Mouse (Mus musculus) right cerebral cortex, postnatal 10 days (tissue): ENCODE data around the gene 1810037I17Rik.
A peak's percentile ranks its signal among the peaks of the same experiment; 100 is the strongest.

ENCODE experiments used
- DNase-seq, 2 experiments: peaks; one replicate each; pipeline ENCODE4 v3.0.0; 2021; ENCODE audit warnings: low spot score in 2 of 2

1810037I17Rik gene

DNA sequence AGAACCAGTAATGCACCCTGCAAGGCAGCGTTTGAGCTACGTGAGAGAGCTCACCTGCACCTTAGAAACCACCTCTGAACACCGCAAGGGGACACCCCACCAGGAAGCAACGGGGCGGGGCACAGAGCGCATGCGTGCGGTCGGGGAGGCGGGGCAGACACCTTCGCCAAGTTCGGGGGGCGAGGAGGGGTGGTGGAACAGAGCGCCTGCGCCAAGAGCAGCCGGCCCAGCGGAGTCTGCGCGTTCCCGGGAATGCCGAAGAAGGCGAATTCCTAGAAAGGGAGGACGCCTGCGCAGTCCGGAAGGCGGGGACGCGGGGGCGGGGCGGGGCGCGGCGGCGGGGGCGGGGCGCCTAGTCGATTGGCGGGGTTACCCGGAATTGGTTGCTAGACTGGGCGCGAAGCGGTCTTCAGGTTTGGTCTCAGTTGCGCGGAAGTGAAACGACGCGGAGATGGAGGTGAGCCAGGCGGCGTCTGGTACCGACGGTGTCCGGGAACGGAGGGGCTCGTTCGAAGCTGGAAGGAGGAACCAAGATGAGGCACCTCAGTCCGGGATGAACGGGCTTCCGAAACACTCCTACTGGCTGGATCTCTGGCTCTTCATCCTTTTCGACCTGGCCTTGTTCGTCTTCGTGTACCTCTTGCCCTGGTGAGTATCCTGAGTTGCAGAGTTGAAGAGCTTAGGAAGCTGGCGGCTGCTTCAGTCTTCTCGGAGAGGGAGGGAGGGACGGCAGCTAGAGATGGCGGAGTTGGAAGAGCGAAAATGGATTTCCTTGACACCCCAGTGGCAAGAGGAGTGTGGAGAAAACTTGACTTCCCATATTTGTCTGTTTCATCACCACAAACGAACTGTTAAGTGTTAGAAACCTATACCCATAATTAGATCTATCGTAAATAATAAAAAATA is at the start of gene 1810037I17Rik:
TSS of gene 1810037I17Rik (plus strand) at position 195 of the 906 bp plus-strand sequence.
- DNase-seq: peak; percentile 98

- no peak for DNase-seq
Measured at GRCm38 (mm10) chr3:122876870-122877269, 47.1 kb upstream of the 1810037I17Rik start.

DNA sequence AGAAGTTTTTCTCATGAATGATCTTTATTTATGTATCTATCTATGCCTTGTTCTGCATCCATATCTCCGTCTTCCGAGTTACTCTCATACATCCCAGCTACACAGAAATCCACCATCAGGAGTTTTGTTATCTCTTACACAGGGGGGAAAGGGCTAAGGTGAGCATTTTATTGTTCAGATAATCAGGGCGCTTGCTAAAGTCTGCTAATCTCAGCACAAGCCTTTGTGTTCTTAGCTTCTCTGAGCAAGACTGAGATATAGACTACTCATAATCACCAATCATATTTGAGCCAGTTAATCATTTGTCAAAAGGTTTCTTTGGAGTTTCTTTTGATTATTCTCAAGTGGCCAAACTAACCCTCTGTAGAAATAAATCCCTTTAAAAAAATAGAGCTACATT is 46.5 kb upstream of the 1810037I17Rik start:
- DNase-seq: no peak

DNA sequence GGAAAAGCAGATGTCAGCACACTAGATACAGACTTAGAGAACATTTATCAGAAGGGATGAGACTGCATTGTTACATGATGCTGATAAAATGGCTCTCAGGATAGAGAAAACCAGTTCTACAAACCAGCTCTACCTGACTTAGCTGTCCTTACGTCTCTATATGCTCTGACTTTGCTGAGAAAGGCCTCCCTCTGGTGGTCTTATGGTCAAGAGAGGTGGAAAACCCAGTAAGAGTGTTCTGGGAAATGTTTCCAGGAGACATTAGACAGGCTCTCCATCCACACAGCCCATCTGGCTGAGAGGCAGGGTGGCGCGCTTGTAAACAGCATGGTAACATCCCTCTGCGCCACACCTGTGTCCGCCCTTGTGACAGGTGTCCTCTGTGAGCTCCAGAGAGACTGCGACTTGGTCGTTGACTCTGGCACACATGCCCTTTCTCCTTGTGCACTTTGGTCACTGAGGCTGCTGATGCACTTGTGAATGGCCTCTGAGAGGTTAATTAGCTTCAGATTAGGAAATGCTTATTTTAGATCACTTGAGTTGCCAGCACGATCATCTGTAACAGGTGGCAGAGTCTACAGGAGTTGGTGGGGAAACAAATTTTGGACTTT is 45.2 kb upstream of the 1810037I17Rik start:
- no peak for DNase-seq

GRCm38 (mm10) chr3:122887505-122888301 is 36.3 kb upstream of the 1810037I17Rik start:
- no peak for DNase-seq

GRCm38 (mm10) chr3:122888371-122888819 is 35.6 kb upstream of the 1810037I17Rik start:
- DNase-seq: no peak

DNA sequence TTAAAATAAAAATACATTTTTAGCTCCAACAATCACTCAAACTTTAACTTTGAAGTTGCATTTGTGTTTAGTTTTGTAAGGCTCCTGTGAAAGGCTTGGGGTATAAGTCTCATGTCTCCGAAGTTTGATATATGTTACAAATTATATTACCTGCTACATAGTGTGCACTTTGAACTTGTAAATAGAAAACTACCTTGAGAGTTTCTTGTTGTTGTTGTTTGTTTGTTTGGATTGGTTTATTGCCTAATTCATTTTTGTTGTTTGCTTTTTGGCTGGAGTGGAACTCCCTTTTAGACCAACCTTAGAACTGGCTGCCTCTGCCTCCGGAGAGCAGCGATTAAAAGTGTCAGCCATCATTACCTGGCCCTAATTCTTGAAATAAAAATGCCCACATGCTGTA is 29.2 kb upstream of the 1810037I17Rik start, which contains the start of gene Fabp2:
TSS of gene Fabp2 (plus strand) at position 301 of the 400 bp plus-strand sequence.
- DNase-seq: no peak

DNA sequence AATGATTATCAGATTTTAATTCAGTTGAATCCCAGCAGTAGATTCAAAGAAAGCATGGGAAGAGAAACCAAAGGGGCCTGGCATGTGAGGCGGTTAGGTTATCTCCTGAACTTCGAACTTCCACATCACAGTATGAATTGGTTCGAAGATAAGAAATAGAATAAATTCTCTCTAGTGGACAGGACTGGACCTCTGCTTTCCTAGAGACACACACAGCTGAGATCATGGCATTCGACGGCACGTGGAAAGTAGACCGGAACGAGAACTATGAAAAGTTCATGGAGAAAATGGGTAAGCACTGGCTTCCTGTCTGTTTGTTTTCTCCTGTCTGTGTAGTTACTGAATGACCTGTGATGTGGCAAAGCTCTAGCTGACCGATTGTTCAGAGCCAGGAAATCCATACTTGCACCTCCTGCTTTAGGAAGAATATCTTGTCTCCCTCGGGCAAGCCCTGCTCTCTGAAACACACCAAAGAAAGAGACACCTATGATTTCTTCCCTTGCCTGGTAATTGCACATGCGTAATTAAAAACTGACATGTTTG is 28.7 kb upstream of the 1810037I17Rik start:
- no peak for DNase-seq

DNA sequence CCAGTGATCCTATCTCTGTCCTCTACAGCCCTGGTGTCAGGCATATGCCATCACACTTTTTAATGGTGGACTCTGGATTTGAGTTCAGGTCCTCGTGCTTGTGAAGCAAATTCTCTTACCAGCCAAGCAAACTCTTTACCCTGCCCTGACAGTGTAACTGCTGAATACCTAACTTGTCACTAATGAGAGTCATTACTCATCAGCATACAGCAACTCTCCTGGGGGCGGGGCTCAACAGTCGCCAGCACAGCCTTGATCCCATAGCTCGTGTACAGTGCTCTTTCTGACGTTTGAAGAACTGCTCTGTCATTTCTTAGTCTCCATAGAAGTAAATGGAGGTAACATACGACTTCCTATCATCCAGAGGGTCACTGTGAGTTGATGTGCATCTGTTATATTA is 25.7 kb upstream of the 1810037I17Rik start:
- DNase-seq: no peak

DNA sequence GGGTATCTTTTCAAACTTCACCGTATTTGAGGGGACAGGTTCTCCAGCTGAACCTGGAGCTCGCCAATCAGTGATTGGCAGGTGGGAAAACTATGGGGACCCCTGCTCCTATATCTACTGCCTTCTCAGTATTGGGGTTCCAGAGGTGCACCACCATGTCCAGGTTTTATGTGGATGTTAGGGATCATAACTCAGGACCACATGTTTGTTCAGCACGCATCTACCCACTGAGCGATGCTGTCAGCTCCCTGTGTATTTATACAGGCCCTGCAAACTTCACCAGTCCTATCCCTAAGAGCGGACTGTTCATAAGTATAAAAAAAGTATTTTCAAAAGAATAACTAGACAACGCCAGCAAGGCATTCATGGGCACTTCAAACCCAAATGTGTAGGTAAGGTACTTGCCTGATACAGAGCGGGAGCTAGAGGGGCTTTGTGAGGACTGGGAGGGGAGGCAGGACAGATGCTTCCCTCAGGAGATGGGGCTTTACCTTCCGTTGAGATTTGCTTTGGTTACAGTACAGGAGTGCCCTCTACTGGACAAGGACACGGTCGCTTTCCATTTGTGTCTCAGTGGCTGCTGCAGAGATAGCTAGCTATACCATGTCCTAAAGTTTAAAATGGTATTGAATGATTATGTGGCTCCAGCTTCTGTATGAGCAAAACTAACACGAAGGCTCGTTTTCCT is 20.1 kb upstream of the 1810037I17Rik start:
- peak; percentile 63 to 68 for DNase-seq

- DNase-seq: no peak
Measured at GRCm38 (mm10) chr3:122907841-122908240, 16.2 kb upstream of the 1810037I17Rik start.

DNA sequence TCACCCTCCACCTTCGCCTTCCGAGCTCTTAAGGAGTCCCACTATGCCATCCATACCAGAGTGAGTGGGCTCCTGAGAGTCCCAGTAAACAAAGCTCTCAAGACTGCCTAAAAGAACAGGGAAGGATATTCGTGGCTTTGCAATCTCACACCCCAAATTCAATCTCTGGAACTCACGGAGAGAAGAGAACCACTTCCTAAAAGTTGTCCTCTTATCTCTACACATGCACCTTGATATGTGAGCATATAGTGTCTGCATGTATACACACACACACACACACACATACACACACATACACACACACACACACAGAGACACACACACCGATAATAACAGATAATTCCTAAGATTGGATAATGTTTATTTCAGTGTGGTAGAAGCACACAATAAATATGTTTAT is 8.5 kb upstream of the 1810037I17Rik start:
- DNase-seq: no peak

DNA sequence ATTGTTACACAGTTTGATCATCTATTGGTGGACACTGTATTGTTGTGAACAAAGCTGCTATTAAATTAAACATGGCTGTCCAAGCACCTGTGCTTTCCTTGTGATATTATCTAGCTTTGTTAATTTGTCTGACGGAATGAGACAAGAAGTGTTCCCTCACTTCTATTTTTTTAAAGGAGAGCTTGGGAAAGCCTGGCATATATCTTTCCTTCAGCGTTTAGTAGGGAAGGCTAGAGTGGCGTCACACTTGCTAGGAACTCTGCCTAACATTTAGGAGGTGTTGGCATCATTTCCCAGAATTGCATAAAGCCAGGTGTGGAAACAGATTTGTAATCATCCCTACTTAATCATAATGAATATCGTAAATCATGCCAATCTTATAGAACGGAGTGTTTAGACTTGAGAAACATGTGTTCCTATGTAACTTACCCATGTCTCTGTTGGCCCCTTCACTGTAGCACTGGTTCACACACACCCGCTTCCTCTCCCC is 7.8 kb upstream of the 1810037I17Rik start:
- no peak for DNase-seq

DNA sequence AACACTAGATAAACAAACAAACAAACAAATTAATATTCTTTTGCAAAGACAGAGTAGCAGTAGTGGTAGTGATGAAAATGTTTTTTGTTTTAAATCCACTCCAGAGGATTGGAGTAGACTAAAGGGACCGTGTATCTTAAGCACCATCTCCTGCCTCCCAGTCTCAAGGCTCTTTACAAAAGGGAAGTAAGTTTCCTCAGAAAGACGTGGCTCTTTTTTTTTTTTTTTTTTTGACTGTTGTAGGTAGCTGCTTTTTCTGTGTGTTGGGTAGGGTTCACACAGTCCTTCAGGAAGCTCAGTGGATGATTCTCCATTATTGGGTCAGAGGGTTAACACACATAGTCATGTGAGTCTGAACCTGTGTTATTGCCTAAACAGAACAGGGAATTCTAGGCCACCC is 5.3 kb upstream of the 1810037I17Rik start:
- no peak for DNase-seq

GRCm38 (mm10) chr3:122919260-122919659 is 4.7 kb upstream of the 1810037I17Rik start, which contains the start of gene Gm10959:
TSS of gene Gm10959 (minus strand) at chr3:122919360.
- no peak for DNase-seq

GRCm38 (mm10) chr3:122920572-122921435 is 3.2 kb upstream of the 1810037I17Rik start:
- no peak for DNase-seq

DNA sequence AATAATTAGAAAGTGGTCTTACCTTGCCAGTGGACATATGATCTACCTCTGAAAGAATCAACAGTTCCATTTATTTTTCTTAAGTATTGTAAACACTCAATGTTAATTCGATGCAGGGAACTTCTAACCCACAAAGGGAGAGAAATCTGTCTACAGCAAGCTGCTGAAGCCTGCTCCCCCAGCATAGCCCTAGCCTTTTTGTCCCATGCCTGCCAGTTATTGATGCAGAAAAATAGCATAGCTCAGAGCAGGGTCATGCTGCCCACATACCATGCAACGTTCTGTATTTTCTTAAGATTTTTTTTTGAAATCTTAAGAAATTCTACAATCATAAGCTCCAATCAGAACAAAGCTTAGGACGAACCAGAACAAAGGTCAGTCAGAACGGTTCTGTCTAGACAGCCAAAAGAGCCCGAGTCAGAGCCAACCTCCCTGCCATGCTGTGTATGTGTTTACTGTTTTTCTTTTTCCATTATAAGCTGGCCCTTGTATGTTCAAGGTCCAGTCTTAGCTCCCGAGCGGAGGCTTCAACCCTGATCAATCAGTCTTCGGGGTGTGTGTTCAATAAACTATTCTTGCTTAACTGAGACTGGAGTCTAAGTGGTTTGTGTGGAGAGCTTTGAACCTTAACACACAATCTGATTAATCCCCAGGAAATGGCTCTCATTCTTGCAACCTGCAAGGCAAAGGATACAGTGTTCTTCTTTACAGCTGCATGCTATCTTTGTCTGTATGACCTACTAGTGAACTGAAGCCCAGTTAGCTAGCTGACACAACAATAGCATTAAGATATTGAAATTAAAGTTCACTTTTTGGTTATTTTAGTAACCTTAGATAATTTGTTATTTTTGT is 2.1 kb upstream of the 1810037I17Rik start:
- no peak for DNase-seq

DNA sequence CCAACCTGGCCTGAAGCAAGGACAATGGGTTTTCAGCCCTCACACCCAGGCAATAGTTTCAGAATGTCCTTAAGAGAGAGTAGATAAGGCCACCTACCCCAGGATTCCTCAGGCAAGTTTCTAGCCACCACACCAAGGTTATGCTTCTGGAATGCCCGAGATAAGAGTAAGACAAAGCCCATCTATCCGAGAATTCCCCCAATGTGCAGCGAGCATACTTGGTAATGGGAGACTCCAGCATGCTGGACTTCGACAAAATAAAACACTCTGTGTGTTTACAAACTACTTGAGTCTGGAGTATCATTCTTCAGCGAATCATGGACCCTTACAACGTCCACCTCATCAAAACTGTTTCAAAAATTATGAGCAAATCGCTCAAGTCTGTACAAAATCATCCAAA is 856 bp upstream of the 1810037I17Rik start:
- DNase-seq: no peak

DNA sequence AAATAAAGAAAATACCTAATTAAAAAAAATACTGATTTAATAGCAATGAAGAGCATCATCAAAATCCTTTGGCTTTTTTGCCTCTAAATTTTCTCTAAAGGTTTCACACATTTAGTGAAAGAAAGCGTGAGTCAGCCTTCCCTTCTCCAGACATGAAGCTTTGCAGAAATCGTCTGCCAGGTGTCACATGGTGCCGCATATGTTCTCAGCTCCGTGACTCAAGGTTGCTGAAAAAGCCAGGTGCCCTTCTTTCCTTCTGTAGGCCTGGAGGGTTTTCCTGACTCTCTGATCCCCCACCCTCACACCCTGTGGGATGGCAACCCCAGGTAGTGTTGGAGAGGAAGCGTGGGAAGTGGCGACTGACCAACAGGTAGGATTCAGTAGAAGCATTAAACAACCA is 5.7 kb downstream of the 1810037I17Rik start:
- DNase-seq: no peak
